Mouse (Mus musculus): ENCODE measurements around the gene Crnkl1. TPM values are rescaled to one million over a fixed set of nuclear protein-coding genes. Genes with fewer than 3 reads are reported as not detected.

Crnkl1 gene
- polyA plus RNA-seq, 1 experiment from 2014 or later, result 44.2 TPM

- Histone ChIP-seq H3K9me3 (ENCODE audit: control insufficient read depth, low read length) (no peaks in the 10 kb centered on the region), H3K27me3 (ENCODE audit: control insufficient read depth, insufficient read depth, low read length) (no peaks in the 10 kb centered on the region), H3K4me1 (ENCODE audit: control insufficient read depth, insufficient read depth, low read length) (no peaks in the 10 kb centered on the region), H3K4me2 (no peak overlapping the region), H3K9ac (ENCODE audit: low read length) (no peak overlapping the region), H3K27ac (ENCODE audit: low read depth, low read length) (no peak overlapping the region), H3K4me3 (ENCODE audit: low read depth, low read length) (no peak overlapping the region), H3K36me3 (ENCODE audit: control insufficient read depth, insufficient read depth, low read length) (no peaks in the 10 kb centered on the region)
- ATAC-seq (ENCODE audit: low FRiP score) (no peak), DNase-seq (ENCODE audit: low spot score, missing footprints) (no peak)
- WGBS, result 70% methylated on average over 14 of the region's 14 CpGs
These were observed 49.7 kb downstream of the Crnkl1 start for GRCm38 (mm10) chr2:145884913-145885785.

- Histone ChIP-seq H3K4me3 (ENCODE audit: low read depth, low read length) (no peak overlapping the region), H3K4me1 (ENCODE audit: control insufficient read depth, insufficient read depth, low read length) (no peaks in the 10 kb centered on the region), H3K36me3 (ENCODE audit: control insufficient read depth, insufficient read depth, low read length) (no peaks in the 10 kb centered on the region), H3K4me2 (no peak overlapping the region), H3K27me3 (ENCODE audit: control insufficient read depth, insufficient read depth, low read length) (no peaks in the 10 kb centered on the region), H3K27ac (ENCODE audit: low read depth, low read length) (no peak overlapping the region), H3K9ac (ENCODE audit: low read length) (no peak overlapping the region), H3K9me3 (ENCODE audit: control insufficient read depth, low read length) (no peaks in the 10 kb centered on the region)
- DNase-seq (ENCODE audit: low spot score, missing footprints), result no peak
- no peak for ATAC-seq (ENCODE audit: low FRiP score)
- 42% methylated on average over 17 of the region's 17 CpGs for WGBS
These were observed 50.5 kb downstream of the Crnkl1 start for GRCm38 (mm10) chr2:145884036-145884912.

- no peak overlapping the region for H3K9ac ChIP-seq (ENCODE audit: low read length)
- H3K4me3 ChIP-seq (ENCODE audit: low read depth, low read length), result no peak overlapping the region
- no peaks in the 10 kb centered on the region for H3K9me3 ChIP-seq (ENCODE audit: control insufficient read depth, low read length)
- no peak overlapping the region for H3K27ac ChIP-seq (ENCODE audit: low read depth, low read length)
- ATAC-seq (ENCODE audit: low FRiP score) (no peak), DNase-seq (ENCODE audit: low spot score, missing footprints) (no peak)
- WGBS, result 23% methylated on average over 2 of the region's 2 CpGs
- no peaks in the 10 kb centered on the region for H3K27me3 ChIP-seq (ENCODE audit: control insufficient read depth, insufficient read depth, low read length)
- H3K4me2 ChIP-seq, result no peak overlapping the region
- 0 out of 2 replicates have a peak, but pooled peaks cover 2% of the 10 kb centered on the region for H3K36me3 ChIP-seq (ENCODE audit: control insufficient read depth, insufficient read depth, low read length)
- H3K4me1 ChIP-seq (ENCODE audit: control insufficient read depth, insufficient read depth, low read length), result no peaks in the 10 kb centered on the region
These were observed 52.4 kb downstream of the Crnkl1 start for GRCm38 (mm10) chr2:145882398-145882797.

- H3K4me2 ChIP-seq, result no peak overlapping the region
- H3K9me3 ChIP-seq (ENCODE audit: control insufficient read depth, low read length), result no peaks in the 10 kb centered on the region
- H3K36me3 ChIP-seq (ENCODE audit: control insufficient read depth, insufficient read depth, low read length), result 0 out of 2 replicates have a peak, but pooled peaks cover 2% of the 10 kb centered on the region
- H3K9ac ChIP-seq (ENCODE audit: low read length), result no peak overlapping the region
- DNase-seq (ENCODE audit: low spot score, missing footprints) (no peak), ATAC-seq (ENCODE audit: low FRiP score) (no peak)
- no peaks in the 10 kb centered on the region for H3K27me3 ChIP-seq (ENCODE audit: control insufficient read depth, insufficient read depth, low read length)
- H3K4me1 ChIP-seq (ENCODE audit: control insufficient read depth, insufficient read depth, low read length), result no peaks in the 10 kb centered on the region
- H3K4me3 ChIP-seq (ENCODE audit: low read depth, low read length), result no peak overlapping the region
- no peak overlapping the region for H3K27ac ChIP-seq (ENCODE audit: low read depth, low read length)
- 85% methylated on average over 5 of the region's 5 CpGs for WGBS
These were observed 52.9 kb downstream of the Crnkl1 start for GRCm38 (mm10) chr2:145881932-145882331.

GRCm38 (mm10) chr2:145880887-145881747, 53.7 kb downstream of the Crnkl1 start:
- H3K9me3 ChIP-seq (ENCODE audit: control insufficient read depth, low read length), result no peaks in the 10 kb centered on the region
- ATAC-seq (ENCODE audit: low FRiP score) (no peak), DNase-seq (ENCODE audit: low spot score, missing footprints) (no peak)
- WGBS, result 77% methylated on average over 11 of the region's 11 CpGs
- no peak overlapping the region for H3K4me2 ChIP-seq
- H3K4me3 ChIP-seq (ENCODE audit: low read depth, low read length), result no peak overlapping the region
- no peak overlapping the region for H3K27ac ChIP-seq (ENCODE audit: low read depth, low read length)
- 0 out of 2 replicates have a peak, but pooled peaks cover 2% of the 10 kb centered on the region for H3K36me3 ChIP-seq (ENCODE audit: control insufficient read depth, insufficient read depth, low read length)
- no peak overlapping the region for H3K9ac ChIP-seq (ENCODE audit: low read length)
- no peaks in the 10 kb centered on the region for H3K4me1 ChIP-seq (ENCODE audit: control insufficient read depth, insufficient read depth, low read length)
- H3K27me3 ChIP-seq (ENCODE audit: control insufficient read depth, insufficient read depth, low read length), result no peaks in the 10 kb centered on the region

- WGBS, result 92% methylated on average over 3 of the region's 3 CpGs
These were observed 57.6 kb downstream of the Crnkl1 start for GRCm38 (mm10) chr2:145877191-145877590.

GRCm38 (mm10) chr2:145874879-145875482, 59.8 kb downstream of the Crnkl1 start:
- Histone ChIP-seq H3K4me2 (no peak overlapping the region), H3K27ac (ENCODE audit: low read depth, low read length) (no peak overlapping the region), H3K27me3 (ENCODE audit: control insufficient read depth, insufficient read depth, low read length) (no peaks in the 10 kb centered on the region), H3K4me3 (ENCODE audit: low read depth, low read length) (no peak overlapping the region), H3K9ac (ENCODE audit: low read length) (no peak overlapping the region), H3K36me3 (ENCODE audit: control insufficient read depth, insufficient read depth, low read length) (0 out of 2 replicates have a peak, but pooled peaks cover 2% of the 10 kb centered on the region), H3K4me1 (ENCODE audit: control insufficient read depth, insufficient read depth, low read length) (no peaks in the 10 kb centered on the region), H3K9me3 (ENCODE audit: control insufficient read depth, low read length) (no peaks in the 10 kb centered on the region)
- ATAC-seq (ENCODE audit: low FRiP score) (no peak), DNase-seq (ENCODE audit: low spot score, missing footprints) (peak; percentile 31)
- WGBS, result 62% methylated on average over 3 of the region's 3 CpGs

More at GRCm38 (mm10) chr2:145877191-145877590, 57.6 kb downstream of the Crnkl1 start:
- Histone ChIP-seq H3K9ac (ENCODE audit: low read length) (no peak overlapping the region), H3K27ac (ENCODE audit: low read depth, low read length) (no peak overlapping the region), H3K36me3 (ENCODE audit: control insufficient read depth, insufficient read depth, low read length) (0 out of 2 replicates have a peak, but pooled peaks cover 2% of the 10 kb centered on the region), H3K4me2 (no peak overlapping the region), H3K4me1 (ENCODE audit: control insufficient read depth, insufficient read depth, low read length) (no peaks in the 10 kb centered on the region), H3K4me3 (ENCODE audit: low read depth, low read length) (no peak overlapping the region), H3K9me3 (ENCODE audit: control insufficient read depth, low read length) (no peaks in the 10 kb centered on the region), H3K27me3 (ENCODE audit: control insufficient read depth, insufficient read depth, low read length) (no peaks in the 10 kb centered on the region)
- DNase-seq (ENCODE audit: low spot score, missing footprints) (no peak), ATAC-seq (ENCODE audit: low FRiP score) (no peak)

- DNase-seq (ENCODE audit: low spot score, missing footprints) (peak; percentile 14), ATAC-seq (ENCODE audit: low FRiP score) (no peak)
- no peak overlapping the region for H3K4me3 ChIP-seq (ENCODE audit: low read depth, low read length)
- WGBS, result 88% methylated on average over 1 of the region's 1 CpGs
- no peaks in the 10 kb centered on the region for H3K4me1 ChIP-seq (ENCODE audit: control insufficient read depth, insufficient read depth, low read length)
- H3K9me3 ChIP-seq (ENCODE audit: control insufficient read depth, low read length), result no peaks in the 10 kb centered on the region
- H3K27me3 ChIP-seq (ENCODE audit: control insufficient read depth, insufficient read depth, low read length), result no peaks in the 10 kb centered on the region
- no peak overlapping the region for H3K4me2 ChIP-seq
- no peak overlapping the region for H3K9ac ChIP-seq (ENCODE audit: low read length)
- H3K27ac ChIP-seq (ENCODE audit: low read depth, low read length), result no peak overlapping the region
- H3K36me3 ChIP-seq (ENCODE audit: control insufficient read depth, insufficient read depth, low read length), result 0 out of 2 replicates have a peak, but pooled peaks cover under 1% of the 10 kb centered on the region
These were observed 60.9 kb downstream of the Crnkl1 start for GRCm38 (mm10) chr2:145873953-145874352.
